Mouse (Mus musculus) kidney, postnatal 14 days (tissue): ENCODE results near the gene Pigf.

Source experiments
- DNase-seq: peaks from one replicate; pipeline ENCODE4 v3.0.0; 2022; ENCODE audit warnings: mixed read lengths

The Pigf gene

DNA sequence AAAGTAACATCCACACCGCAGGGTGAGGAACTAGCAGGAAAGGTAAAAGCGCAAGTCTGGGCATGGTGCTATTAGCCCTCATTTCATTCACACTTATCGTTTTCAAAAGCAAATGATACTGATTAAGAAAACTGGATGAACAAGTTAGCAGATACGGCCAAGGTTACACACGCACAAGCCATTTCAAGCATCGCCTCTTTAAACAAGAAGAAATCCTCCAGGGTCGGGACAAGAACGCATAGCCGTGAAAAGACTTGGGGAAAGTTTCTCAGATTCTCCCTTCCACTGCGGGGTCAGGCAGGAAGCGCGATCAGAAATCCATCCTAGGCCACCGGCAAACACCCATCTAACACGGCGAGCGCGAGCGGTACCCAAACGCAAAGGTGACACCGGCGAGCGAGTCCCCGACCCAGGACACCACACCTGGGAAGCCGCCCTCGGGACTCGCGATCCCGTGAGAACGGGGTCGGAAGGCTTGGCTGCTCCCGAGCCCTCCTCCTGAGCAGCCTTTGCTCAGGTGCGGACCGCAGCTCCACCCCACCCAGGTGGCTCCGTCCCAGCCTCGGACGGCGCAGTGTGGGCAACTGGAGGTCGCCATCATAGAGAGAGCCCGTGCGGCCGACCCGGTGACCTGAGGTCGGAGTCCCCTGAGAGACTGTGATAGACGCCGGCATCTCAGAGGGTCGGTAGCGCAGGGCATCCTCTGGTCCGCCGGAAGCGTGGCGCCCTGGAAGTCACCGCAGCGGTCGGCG is 539 bp downstream of the Pigf start:
- DNase-seq: no peak

DNA sequence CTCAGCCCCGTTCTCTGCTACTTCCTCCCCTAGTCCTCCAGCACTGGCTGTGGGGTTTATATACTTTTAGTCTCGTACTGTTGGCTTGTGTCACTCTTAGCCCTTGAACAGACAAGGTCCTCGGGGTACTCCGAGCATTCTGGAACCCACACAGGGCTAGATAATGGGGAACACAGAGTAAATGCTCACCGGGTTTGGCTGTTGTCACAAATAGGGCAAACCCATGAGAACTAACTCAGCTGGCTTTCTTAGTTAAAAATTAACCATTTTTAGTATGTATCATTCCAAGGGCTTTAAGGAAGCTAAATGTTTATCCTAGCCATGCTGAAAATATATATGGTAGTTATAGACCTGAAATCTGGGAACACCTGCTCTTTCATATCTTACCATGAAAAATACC is 5.5 kb downstream of the Pigf start:
- no peak for DNase-seq

DNA sequence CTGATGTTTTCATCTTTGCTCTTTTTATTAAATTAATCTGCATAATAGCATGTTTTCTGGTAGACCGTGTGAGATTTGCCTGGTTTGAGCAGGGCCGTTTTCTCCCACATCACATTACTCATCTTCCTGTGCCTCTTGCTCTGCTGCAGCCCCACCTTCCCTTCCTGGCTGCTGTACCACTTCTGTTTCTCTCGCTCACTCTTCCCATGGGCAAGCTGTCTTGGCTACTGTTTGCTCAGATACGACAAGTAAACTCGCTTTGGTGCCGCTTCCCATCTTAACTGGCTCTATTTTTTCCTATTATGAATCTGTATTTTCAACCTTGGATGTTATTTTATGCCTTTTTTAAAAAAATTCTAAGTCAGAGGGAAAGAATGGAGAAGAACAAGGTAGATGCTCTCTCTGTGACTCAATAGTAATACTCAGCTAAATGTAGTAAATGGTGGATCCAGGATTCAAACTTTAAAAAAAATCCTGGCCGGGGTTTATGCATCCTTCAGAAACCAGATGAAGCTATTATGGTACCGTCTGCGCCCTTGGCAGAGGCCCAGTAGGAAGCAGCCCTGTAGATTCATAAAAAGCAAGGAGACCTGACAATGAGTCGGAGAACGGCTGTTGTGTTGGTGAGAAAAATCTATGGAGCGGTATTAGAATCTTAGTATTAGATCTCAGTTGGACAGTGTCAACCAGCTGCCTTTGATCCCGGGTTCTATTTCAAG is 13.7 kb downstream of the Pigf start:
- DNase-seq: no peak

DNA sequence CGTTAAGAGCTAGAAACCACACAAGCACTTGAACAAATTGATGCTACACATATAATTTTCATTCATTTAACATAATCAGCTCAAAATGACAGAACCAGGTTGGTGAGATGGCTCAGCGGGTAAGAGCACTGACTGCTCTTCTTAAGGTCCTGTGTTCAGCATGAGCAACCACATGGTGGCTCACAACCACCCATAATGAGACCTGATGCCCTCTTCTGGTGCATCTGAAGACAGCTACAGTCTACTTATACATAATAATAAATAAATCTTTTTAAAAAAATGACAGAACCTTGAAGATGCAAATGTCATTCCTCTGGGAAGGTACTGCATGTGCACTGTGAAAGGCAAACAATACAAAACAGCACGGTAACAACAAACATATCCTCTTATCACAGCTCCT is 16.3 kb downstream of the Pigf start:
- DNase-seq: no peak

DNA sequence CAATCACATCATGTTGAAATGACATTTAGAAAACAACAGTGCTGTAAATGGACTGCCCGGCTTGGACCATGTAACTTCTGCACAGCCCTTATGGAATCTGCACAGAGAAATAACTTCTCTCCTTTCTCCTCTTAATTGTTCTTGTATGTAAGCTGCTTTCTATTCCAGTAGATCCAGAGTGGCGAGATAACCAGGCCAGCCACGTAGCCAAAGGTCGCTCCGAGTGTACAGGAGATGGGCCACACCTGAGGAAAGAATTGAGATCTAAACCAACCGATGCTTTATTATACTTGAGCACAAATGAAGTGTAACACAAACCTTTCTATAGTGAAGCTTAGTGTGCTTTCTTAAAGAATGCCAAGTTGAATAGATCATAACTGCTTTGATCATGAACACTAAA is 27.9 kb downstream of the Pigf start:
- no peak for DNase-seq

DNA sequence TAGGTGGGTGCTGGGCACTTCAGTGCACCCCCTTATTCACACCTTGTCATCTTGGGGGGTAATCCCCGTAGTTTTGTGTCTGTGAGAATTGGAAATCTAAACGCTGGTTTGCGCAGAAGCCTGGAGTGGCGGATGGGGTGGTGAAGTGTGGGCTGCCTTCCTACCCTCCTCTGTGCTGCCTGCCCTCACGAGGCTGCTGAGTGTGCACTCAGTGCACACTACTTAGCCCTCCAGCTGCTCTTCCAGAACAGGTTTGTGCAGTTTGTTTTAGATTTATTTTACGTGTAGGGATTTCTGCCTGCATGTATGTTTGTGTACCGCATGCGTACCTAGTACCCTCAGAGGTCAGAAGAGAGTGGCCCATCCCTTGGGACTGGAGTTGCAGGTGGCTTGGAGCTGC is 33.9 kb downstream of the Pigf start:
- DNase-seq: no peak

DNA sequence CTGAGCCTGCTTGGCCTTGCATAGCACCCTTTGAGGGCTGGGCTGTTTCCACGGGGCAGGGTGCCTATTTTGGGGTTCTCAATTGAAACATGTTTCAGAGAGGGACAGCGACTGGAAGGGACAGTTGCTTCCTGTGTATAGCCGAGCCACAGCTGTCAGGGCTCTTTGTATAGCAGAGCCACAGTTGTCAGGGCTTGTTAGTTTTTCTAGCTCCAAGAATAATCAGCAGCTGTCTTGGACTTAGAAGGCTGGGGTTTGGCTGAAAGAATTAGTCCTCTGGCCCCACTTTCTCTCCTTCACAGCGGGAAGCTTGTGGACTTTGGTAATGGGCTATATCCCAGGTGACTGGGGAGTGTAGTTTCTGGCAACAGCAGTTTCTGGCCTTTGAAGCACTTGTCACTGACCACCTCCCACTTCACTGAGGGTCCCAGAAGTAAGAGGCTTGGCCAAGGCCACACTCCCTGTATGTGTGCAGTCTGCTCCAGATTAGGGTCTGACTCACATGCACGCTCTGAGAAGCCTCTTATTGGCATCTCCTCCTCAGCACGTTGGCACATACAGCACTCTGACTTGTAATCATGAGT is 36.5 kb downstream of the Pigf start:
- peak; percentile 21 for DNase-seq

DNA sequence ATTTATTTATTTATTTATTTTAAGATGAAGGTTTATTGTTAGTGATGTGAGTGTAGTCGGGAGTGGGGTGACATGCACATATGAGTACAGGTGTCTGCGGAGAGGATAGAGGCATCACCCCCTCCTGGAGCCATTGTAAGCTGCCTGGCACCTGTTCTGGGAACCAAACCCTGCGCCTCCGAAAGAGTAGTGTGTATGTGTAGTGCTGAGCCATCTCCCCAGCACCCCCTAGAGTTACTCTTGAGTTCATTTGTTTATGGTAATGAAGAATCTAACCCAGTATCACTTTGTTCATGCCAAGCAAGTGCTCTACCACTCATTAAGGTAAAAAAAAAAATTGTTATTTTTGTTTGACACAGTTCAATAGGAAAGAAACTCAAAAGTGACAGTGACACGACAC is 37.0 kb downstream of the Pigf start:
- no peak for DNase-seq

DNA sequence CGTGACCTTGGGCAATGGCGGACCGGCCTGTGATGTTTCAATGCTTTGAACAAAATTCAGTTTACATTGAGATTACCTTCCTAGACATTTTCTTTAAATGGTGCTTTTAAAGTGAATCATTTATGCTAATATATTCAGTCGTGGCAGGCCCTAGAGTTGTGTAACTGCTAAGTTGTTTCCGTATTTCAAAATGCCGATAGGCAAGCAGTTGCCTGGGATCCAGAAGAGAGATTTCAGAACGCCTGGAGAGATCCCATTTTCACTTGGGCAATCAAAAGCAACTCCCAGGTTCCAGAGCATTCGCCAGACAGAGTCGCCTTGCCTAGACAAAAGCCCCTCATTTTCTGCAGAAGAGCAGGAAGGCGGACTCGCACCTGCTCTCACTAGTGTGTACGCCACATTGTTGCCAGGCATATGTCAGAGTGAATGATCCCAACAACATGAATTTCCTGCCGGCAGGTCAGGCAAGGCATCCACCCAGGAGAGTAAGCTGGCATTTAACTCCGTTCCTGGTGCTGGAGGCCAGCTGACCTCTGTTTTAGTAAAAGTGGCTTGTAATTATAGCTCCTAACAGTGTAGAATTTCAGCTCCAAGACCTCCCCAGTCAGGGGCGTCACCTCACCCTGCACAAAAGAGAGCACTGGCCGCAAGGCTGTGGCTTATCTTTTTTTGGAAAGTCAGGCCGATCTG is 38.6 kb downstream of the Pigf start:
- peak; percentile 16 for DNase-seq

DNA sequence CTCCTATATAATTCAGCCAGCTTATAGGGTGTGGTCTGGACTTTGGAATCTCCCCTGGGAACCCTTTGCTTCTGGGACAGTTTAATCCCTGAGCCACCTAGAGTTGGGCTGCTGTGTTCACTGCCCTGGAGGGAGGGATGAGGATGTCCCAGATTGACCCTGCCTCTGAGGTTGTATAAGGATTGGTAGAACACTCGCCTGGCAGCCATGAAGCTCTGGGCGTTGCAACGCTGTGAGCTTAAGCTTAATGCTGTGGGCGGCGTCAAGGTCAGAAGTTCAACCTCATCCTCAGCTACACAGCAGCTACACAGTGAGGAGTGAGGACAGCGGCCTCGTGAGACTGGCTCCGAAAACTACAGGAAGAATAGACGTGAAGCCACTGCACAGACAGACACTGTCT is 42.7 kb downstream of the Pigf start:
- DNase-seq: peak; percentile 25

DNA sequence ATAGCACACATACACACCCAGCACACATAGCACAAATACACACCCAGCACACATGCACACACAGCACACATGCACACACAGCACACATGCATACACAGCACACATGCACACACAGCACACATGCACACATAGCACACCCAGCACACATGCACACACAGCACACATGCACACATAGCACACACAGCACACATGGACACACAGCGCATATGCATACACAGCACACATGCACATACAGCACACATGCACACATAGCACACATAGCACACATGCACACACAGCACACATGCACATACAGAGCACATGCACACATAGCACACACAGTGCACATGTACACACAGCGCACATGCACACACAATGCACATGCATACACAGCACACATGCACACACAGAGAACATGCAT is 43.5 kb downstream of the Pigf start:
- DNase-seq: no peak

DNA sequence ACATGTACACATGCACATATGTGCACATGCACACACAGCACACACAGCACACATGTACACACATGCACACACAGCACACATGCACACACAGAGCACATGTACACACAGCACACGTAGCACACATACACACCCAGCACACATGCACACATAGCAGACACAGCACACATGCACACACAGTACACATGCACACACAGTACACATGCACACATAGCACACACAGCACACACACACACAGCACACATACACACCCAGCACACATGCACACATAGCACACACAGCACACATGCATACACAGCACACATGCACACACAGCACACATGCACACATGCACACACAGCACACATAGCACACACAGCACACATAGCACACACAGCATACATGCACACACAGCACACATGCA is 44.0 kb downstream of the Pigf start:
- DNase-seq: no peak

DNA sequence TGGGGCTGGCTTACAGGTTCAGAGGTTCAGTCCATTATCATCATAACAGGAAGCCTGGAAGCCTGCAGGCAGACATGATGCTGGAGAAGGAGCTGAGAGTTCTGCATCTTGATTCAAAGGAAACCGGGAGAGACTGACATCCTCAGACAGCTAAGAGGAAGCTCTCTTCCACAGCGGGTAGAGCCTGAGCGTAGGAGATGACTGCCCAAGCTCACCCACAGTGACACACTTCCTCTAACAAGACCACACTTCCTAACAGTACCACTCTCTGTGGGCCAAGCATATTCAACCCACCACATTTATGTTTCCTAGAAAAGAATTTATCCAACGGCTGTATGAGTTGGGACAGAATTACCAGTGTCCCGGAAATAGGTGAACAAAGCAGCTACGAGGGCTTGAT is 46.7 kb downstream of the Pigf start:
- DNase-seq: no peak

DNA sequence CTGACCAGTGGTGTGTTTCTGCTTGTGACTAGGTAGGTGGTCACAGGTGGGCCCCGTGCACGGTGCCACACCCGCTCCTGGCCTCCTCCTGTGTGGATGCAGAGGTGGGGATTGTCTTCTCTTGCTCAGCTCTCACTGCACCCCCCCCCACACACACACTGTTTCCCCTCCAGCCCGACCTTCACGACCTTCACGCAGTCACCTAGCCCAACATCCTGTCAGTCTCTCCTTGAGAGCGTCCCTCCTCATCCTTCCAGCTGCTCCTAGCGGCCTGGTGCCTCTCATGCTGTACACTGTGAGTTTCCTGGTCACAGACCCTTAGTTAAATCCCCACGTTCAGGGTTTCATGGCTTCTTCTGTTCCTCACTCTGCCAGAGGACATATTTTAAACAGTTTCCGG is 48.8 kb downstream of the Pigf start:
- no peak for DNase-seq

DNA sequence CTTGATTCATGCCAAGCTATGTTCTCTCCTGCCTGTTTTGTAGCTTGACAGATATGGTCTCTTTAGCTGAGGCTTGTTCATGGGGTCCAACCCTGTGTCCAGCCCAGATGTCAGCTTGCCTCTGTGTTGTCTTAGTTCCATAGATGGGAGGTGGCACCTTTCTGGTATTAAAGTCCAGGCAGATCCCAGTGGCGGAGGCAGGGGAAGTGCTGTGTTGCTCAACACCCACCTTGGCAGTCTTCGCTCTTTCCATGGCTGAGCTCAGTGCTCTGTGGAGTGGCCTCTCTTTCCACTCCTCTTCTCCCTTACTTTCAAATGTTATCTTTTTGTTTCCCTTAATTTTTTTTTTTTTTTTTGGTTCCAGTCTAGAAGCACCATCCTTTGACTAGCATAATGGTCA is 52.1 kb downstream of the Pigf start:
- no peak for DNase-seq

DNA sequence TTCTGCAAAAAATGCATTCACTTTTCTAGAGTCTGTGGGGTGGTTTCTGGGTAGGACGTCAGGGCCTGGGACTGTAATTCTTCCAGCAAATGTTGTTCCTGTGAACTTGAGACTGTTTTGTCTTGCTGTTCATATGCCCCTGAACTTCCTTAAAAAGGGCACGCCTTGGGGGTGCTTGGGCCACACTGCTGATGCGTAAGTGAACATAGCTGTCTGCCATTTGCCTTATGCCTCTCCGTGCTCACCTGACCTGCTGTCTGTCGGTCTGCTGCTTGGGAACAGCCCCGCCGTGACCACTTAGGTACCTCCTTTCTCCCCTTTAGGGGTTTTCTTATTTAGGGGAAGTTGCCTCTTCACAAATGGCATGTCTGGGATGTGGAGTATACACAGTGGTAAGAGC is 53.3 kb downstream of the Pigf start:
- DNase-seq: no peak

DNA sequence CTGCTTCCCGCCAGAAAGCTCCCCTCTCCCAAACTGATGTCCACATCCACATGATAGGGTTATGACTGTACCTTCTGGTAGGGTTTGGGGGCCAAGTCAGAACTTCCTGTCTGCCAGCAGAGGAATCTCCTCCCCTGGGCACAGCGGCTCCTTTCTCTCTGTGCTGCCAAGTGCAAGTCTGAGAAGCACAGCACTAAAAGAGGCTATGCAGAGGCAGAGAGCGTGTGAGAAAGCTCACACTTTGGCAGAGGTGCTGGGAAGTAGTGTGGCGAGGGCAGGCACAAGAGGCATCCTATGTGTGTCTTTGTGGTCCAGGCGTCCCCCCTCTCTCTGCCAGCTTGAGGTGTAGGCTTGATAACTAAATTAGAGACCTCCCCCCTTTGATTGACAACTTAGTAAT is 54.2 kb downstream of the Pigf start:
- no peak for DNase-seq

DNA sequence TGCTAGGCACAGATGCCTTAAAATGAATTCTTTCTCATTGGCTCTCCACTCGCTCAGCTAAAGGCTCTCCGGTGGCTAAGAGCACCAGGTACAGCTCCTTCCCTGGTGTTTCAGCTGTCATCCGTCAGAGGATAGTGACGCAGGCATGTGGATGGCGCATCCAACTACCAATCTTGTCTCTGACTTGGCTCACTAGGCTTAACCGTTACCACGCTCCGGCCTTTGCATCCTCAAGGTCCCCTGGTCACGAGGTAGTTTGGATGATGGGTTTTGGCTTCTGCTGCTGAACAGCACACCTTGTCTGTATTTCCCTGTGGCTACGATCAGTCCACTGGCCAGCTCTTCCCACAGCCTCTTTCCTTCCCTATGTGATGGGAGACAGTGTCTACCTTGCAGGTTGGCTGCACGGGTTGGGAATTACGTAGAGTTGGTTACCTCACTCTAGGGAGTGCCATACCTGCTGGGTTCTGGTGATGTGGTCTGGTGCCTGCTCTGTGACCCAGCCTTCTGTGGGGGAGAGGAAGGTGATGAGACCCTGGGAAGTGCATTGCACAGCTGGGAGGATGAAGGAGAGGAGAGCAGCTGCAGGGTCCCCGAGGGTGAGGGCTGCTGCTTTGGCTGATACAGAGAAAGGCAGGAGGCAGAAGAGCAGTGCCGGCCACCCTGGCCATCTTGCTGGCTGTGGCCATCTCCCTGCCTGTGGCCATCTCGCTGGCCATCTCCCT is 55.0 kb downstream of the Pigf start:
- no peak for DNase-seq

DNA sequence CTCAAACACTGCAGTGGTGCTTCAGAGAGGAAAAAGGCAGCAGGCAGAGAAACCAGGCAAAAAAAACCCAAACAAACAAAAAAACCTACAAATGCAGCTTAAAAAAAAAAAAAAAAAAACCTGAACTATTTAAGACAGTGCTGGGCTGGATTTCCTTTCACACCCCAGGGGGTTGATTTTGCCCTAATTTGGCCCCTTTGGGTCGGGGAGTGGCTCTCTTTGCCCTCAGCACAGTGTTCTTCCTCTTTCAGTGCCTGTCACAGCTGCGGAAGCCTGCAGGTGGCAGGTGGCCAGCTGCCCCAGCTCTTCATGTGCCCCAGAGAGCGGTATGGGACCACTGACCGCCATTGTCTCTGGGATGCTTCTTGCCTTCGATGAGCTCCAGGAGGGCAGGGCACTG is 55.6 kb downstream of the Pigf start:
- DNase-seq: no peak

DNA sequence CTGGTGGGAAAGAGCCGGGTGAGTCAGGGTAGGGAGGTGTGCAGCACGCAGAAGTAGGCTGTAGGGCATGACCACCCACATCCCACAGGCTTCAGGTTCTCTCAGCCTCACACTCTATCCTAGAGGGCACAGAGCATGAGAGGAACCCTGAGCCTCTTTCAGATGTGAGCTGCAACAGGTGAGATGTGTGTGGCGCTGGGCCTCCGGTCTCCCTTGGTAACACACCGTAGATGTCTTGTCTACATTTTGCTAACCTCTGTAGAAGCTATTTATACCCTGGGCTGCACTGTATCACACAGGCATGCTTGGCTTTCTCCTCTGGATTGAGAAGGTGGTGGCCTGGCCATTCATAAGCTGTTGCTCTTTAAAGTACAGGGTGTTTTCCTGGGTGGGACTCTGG is 56.6 kb downstream of the Pigf start:
- no peak for DNase-seq

DNA sequence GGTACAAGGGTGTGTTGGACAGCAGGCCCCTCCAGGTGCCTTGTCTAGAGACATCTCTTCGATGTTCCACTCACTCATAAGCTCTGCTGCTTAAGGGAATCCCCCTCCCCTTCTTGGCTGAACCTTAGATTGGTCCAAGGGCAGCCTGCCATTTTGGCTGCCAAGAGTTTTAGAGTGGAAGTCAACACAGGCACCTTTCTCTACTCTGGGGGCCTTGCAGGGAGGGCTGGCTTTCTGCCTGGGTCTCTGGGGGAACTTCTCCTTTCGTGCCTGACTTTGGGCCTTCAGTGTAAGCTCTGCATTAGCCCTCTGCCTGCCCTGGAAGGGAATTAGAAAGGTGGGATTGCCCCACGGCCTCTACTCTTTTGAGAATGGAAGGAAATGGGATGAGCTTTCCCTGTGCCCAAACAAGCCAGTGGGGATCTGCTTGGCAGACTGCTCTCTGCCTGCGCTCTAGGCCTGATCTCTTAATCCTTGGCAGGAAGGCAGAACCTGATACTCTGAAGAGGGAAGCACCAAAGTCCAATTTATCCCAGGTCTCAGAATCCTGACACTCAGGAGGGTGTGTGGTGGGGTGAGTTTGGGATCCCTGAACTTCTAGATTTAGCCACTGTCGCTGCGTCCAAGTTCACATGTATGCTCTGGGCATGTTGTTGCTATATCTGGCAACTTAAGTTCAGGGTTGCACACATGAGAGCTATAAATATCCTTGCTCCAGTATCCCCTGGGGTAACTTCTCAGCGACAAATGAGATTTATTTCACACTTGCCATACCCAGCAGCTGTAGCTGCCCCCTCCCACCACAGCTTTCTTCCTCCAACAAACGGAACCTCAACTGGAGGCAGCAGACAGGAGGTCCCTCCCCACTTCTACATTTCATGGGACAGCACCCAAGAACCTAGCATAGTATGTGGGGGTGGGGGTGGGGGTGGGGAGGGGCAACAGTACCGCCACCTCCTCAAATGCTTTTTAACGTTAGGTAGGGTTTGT is 57.4 kb downstream of the Pigf start:
- DNase-seq: no peak

DNA sequence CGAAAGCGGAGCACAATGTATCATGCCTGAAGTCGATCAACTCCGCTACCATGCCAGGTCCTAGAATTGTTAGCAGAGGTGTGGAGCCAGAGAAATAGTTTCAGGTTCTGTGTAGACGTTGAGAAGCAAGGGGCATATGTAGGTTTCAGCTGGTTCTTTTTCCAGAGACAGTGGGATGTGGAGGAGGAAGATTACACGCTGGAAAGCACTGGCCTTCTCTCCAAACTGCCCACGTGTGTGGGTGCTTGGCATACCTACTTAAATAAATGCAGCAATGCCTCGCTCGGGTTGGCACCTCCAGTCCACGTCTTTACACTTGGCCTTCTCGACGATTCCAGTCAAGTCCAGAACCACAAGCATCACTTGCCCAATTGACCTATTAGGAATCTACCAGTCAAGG is 58.2 kb downstream of the Pigf start:
- no peak for DNase-seq
